Comparison of ENCODE assay signal across 22 mouse cellular contexts in genomic region chr10:95266983-95267382, GRCm38 (mm10). TPM values are rescaled to one million over a fixed set of nuclear protein-coding genes. Genes with fewer than 3 reads are reported as not detected.
DNase-seq lines count a peak whose midpoint lies in the region; ATAC-seq and TF ChIP-seq lines count a peak whose summit lies in the region.
"Had no signal": no experiment of that assay in that cellular context is flagged by ENCODE, and none has a peak within 500 bp of the region (broad histone marks: within the 10 kb centered on the region; RNA-seq: fewer than 3 reads in every experiment).

No protein-coding gene starts in this region.

- no peak for TF ChIP-seq POLR2A in heart, adult 2 months (IDR thresholded peaks at IDR 0.05; ENCODE audit: insufficient read depth, low read depth, low read length)
- TF ChIP-seq POLR2A in CH12.LX (IDR thresholded peaks at IDR 0.05; ENCODE audit: low read depth, low read length): no peak
- TF ChIP-seq POLR2A in small intestine, adult 2 months (IDR thresholded peaks at IDR 0.05; ENCODE audit: low read depth, low read length): no peak

- H3K27ac ChIP-seq in heart, adult 2 months: peak overlapping the region; percentile 96
- no peak overlapping the region for H3K27ac ChIP-seq in lung, embryonic 16.5 days (ENCODE audit: low read length)
- H3K27ac ChIP-seq in CH12.LX (ENCODE audit: insufficient read depth, low read depth): no peak overlapping the region
- H3K27ac ChIP-seq in small intestine, adult 2 months (ENCODE audit: insufficient read depth, low read depth, low read length): 0 out of 2 replicates have a peak overlapping the region, but pooled peaks have one; percentile 88
- H3K27ac ChIP-seq: embryonic facial prominence, embryonic 15.5 days; hindbrain, embryonic 10.5 days; hindbrain, embryonic 14.5 days had no signal

- no peak overlapping the region for H3K9ac ChIP-seq in heart, adult 2 months (ENCODE audit: low read depth, low read length)
- H3K9ac ChIP-seq in lung, embryonic 16.5 days (ENCODE audit: low read length): no peak overlapping the region
- no peak overlapping the region for H3K9ac ChIP-seq in CH12.LX (ENCODE audit: insufficient read depth, low read depth)
- H3K9ac ChIP-seq: embryonic facial prominence, embryonic 15.5 days; heart, embryonic 15.5 days; hindbrain, embryonic 14.5 days had no signal

- peaks cover 3% of the 10 kb centered on the region; the same call in 1 of the 2 replicates for H3K79me2 ChIP-seq in heart, adult 2 months (replicated peaks; ENCODE audit: control insufficient read depth, insufficient read depth, low read length)
- no peaks in the 10 kb centered on the region for H3K79me2 ChIP-seq in CH12.LX (replicated peaks; ENCODE audit: control insufficient read depth, extremely low read depth, insufficient read depth, poor library complexity, severe bottlenecking)

- peaks cover 8% of the 10 kb centered on the region; the same call in 1 of the 2 replicates for H3K36me3 ChIP-seq in heart, adult 2 months (ENCODE audit: control insufficient read depth, insufficient read depth, low read length)
- H3K36me3 ChIP-seq in lung, embryonic 16.5 days (ENCODE audit: control insufficient read depth, insufficient read depth, low read length): no peaks in the 10 kb centered on the region
- peaks cover 0 to 2% of the 10 kb centered on the region in 2 experiments for H3K36me3 ChIP-seq in CH12.LX (replicated peaks in 1 of 2; ENCODE audit: control insufficient read depth in 1 of 2, insufficient read depth in 1 of 2, low read length in 1 of 2)
- no peaks in the 10 kb centered on the region for H3K36me3 ChIP-seq in small intestine, adult 2 months (ENCODE audit: control insufficient read depth, insufficient read depth, low read length)
- H3K36me3 ChIP-seq: embryonic facial prominence, embryonic 15.5 days; heart, embryonic 15.5 days had no signal

- peaks cover 4% of the 10 kb centered on the region for H3K4me1 ChIP-seq in heart, adult 2 months (ENCODE audit: control insufficient read depth, insufficient read depth, low read length)
- H3K4me1 ChIP-seq in lung, embryonic 16.5 days (replicated peaks; ENCODE audit: control insufficient read depth, insufficient read depth, low read length): peaks cover 22% of the 10 kb centered on the region
- peaks cover 0 to 27% of the 10 kb centered on the region in 2 experiments; a peak in 2 of 4 replicates for H3K4me1 ChIP-seq in CH12.LX (ENCODE audit: control insufficient read depth in 1 of 2, insufficient read depth in 2 of 2)
- H3K4me1 ChIP-seq in small intestine, adult 2 months (ENCODE audit: control insufficient read depth, insufficient read depth, insufficient read length, low read length): no peaks in the 10 kb centered on the region

- no peaks in the 10 kb centered on the region for H3K27me3 ChIP-seq in heart, adult 2 months (ENCODE audit: control insufficient read depth, insufficient read depth, low read length)
- no peaks in the 10 kb centered on the region for H3K27me3 ChIP-seq in lung, embryonic 16.5 days (ENCODE audit: control insufficient read depth, insufficient read depth, low read depth, low read length)
- H3K27me3 ChIP-seq in CH12.LX (replicated peaks): no peaks in the 10 kb centered on the region
- no peaks in the 10 kb centered on the region for H3K27me3 ChIP-seq in small intestine, adult 2 months (ENCODE audit: control insufficient read depth, insufficient read depth, low read length)
- H3K27me3 ChIP-seq: heart, embryonic 15.5 days had no signal

- intact Hi-C loops in heart, adult 2 months (cut with DNase I): loop anchor here (5.0 kb wide), 1 partner anchor 35 kb away; no protein-coding TSS in a partner anchor

- in situ Hi-C loops in CH12.LX (cut with MboI; ENCODE audit: low pct_ligation_motif_present, low pct_unique_long_range_greater_than_20kb, low sequenced_read_pairs): no loop called here

- no peak overlapping the region for H3K4me2 ChIP-seq in lung, embryonic 16.5 days (ENCODE audit: low read depth, low read length)
- peak overlapping the region; percentile 33; the same call in 1 of the 2 replicates for H3K4me2 ChIP-seq in CH12.LX (ENCODE audit: insufficient read depth, low read depth, poor library complexity, severe bottlenecking)
- H3K4me2 ChIP-seq: embryonic facial prominence, embryonic 15.5 days; heart, embryonic 11.5 days; hindbrain, embryonic 14.5 days had no signal

- no peaks in the 10 kb centered on the region for H3K9me3 ChIP-seq in lung, embryonic 16.5 days (ENCODE audit: control insufficient read depth, low read length)
- no peaks in the 10 kb centered on the region for H3K9me3 ChIP-seq in CH12.LX (replicated peaks; ENCODE audit: low read length)
- H3K9me3 ChIP-seq: embryonic facial prominence, embryonic 15.5 days; heart, embryonic 15.5 days; hindbrain, embryonic 10.5 days had no signal

- 75% methylated on average over 5 of the region's 5 CpGs for WGBS in heart, adult 2 months
- WGBS in lung, embryonic 16.5 days: 33% methylated on average over 5 of the region's 5 CpGs
- 69% methylated on average over 5 of the region's 5 CpGs for WGBS in small intestine, adult 2 months

- H3K4me3 ChIP-seq in heart, adult 2 months: no peak overlapping the region
- no peak overlapping the region for H3K4me3 ChIP-seq in lung, embryonic 16.5 days (ENCODE audit: low read length)
- H3K4me3 ChIP-seq in CH12.LX (replicated peaks in 1 of 3; ENCODE audit: low read depth in 2 of 3, low read length in 2 of 3, poor library complexity in 1 of 3): no peak overlapping the region
- no peak overlapping the region for H3K4me3 ChIP-seq in small intestine, adult 2 months (ENCODE audit: low read depth, low read length)
- H3K4me3 ChIP-seq: embryonic facial prominence, embryonic 15.5 days; erythroblast, embryonic 14.5 days; heart, embryonic 15.5 days had no signal

- DNase-seq in heart, adult 2 months: no peak
- DNase-seq in heart, postnatal 4 days: no peak
- DNase-seq in lung, postnatal 10 days: no peak
- DNase-seq in CH12.LX (ENCODE audit: extremely low read depth): no peak
- DNase-seq in embryo, embryonic 10.5 days (ENCODE audit: low spot score): no peak
- DNase-seq: adrenal gland, adult 8-10 months; adrenal gland, postnatal 36 days; cerebellum, adult 2 months; cerebellum, postnatal 10 days; embryo, embryonic 11 days; gastrocnemius, postnatal 10 days; heart, adult 18-20 months; heart, postnatal 14 days had no signal

- TF ChIP-seq RAD21 in CH12.LX (IDR thresholded peaks at IDR 0.05; ENCODE audit: low read depth, low read length): no peak

- ATAC-seq in lung, embryonic 16.5 days (ENCODE audit: low read depth): peak; percentile 68; the same call in 1 of the 2 replicates
- ATAC-seq: forebrain, embryonic 14.5 days had no signal

- dilution Hi-C loops in CH12.LX (cut with MboI; ENCODE audit: extremely low pct_ligation_motif_present, extremely low pct_unique_long_range_greater_than_20kb, low sequenced_read_pairs): no loop called here

- no peak for TF ChIP-seq EP300 in heart, adult 2 months (IDR thresholded peaks at IDR 0.05; ENCODE audit: insufficient read depth, low read depth, low read length)
- no peak for TF ChIP-seq EP300 in CH12.LX (IDR thresholded peaks at IDR 0.05; ENCODE audit: low read length)

- TF ChIP-seq CTCF in heart, adult 2 months (IDR thresholded peaks at IDR 0.05): no peak
- TF ChIP-seq CTCF in CH12.LX (conservative IDR thresholded peaks at IDR 0.05 in 1 of 2, IDR thresholded peaks at IDR 0.05 in 1 of 2; ENCODE audit: low read depth in 2 of 2, low read length in 2 of 2): no peak
- no peak for TF ChIP-seq CTCF in small intestine, adult 2 months (IDR thresholded peaks at IDR 0.05; ENCODE audit: extremely low read depth, insufficient read length, insufficient replicate concordance, low read depth, low read length)

TF ChIP-seq in CH12.LX, 34 proteins besides CTCF, POLR2A, EP300 and RAD21:
- TF ChIP-seq NRF1 (IDR thresholded peaks at IDR 0.05; ENCODE audit: low read depth, low read length): no peak
- no peak for TF ChIP-seq JUN (IDR thresholded peaks at IDR 0.05; ENCODE audit: insufficient read depth, low read depth, low read length)
- no peak for TF ChIP-seq PAX5 (IDR thresholded peaks at IDR 0.05; ENCODE audit: low read length)
- no peak for TF ChIP-seq ZKSCAN1 (IDR thresholded peaks at IDR 0.05; ENCODE audit: borderline replicate concordance, low read depth, low read length)
TF ChIP-seq in CH12.LX: peak in this region for 0.

RNA-seq across cellular contexts. Expression of gene Cradd, which starts 57.0 kb away (rescaled TPM):
- 10 to 100 TPM in 1 of 2 experiments, 1 to 10 TPM in 1; 9.9 to 10.3 TPM for total RNA-seq in heart, adult 2 months (2021)
- 15.1 and 15.7 TPM in 2 replicates for polyA plus RNA-seq in heart, adult 2 months (2012; rRNA removed)
- total RNA-seq in heart, postnatal 4 days (2021): 10 to 100 TPM; 11.3 to 12.2 TPM
- polyA plus RNA-seq in lung, embryonic 16.5 days (2015; fragmentation: Nextera tagmentation; extraction: Ambion mirVana): 12.0 and 12.7 TPM in 2 replicates
- total RNA-seq in CH12.LX (2012; rRNA removed) (5.6 and 6.0 TPM in 2 replicates), CH12.LX (2014; rRNA removed) (5.2 and 5.6 TPM in 2 replicates)
- polyA plus RNA-seq in CH12.LX (2012; ENCODE audit: insufficient read length, low read depth): 8.2 and 8.8 TPM in 2 replicates
- 9.3 and 16.7 TPM in 2 replicates for polyA plus RNA-seq in small intestine, adult 2 months (2012; rRNA removed)

Comparison
In these comparisons a context has a peak if more than half of its experiments do, and no peak if none do; other contexts are left out.
1. H3K27ac ChIP-seq: peak in heart, adult 2 months (single experiment) and small intestine, adult 2 months (single experiment); none in lung, embryonic 16.5 days (single experiment) and CH12.LX (single experiment).